Mouse (Mus musculus): ENCODE measurements at regions not wholly inside any gene's neighbourhood (a gene's known extent, or its start where the extent isn't known, plus 50 kb on each side); places are given as distances from the start of the nearest gene placed in this dataset.

DNA sequence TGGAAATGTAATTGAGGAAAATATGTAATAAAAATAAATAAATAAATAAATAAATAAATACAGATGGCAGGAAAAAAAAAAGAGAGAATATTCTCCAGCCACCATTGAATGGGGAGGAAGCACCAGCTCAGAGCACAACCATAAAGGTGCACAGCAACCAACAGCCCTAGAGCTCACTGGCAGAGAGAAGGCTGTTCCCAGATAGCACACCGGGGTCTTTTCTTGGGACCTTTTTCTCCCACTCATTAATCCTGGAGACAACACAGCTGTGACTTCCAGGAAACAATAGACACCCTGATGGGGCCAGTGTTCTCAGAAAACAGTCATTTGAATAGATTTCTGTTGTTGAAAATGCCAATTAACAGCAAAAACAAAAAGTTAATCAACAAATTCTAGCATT lies 263.1 kb downstream of the Actr3 start:
- TF ChIP-seq CTCF (IDR thresholded peaks at IDR 0.05) (no peak), POLR2A (IDR thresholded peaks at IDR 0.05; ENCODE audit: insufficient read depth, low read depth, low read length) (no peak)
